Mouse (Mus musculus) adipocyte (in vitro differentiated cells): ENCODE measurements at regions not wholly inside any gene's neighbourhood (a gene's known extent, or its start where the extent isn't known, plus 50 kb on each side); places are given as distances from the start of the nearest gene placed in this dataset.

Experiments
- DNase-seq: peaks from one replicate; pipeline ENCODE4 v3.0.0-alpha.2; 2016; ENCODE audit warnings: low spot score

GRCm38 (mm10) chr13:56350705-56351400, 54.5 kb upstream of the Cxcl14 start:
- DNase-seq = peak; percentile 11

GRCm38 (mm10) chr13:56351401-56351735, 55.0 kb upstream of the Cxcl14 start:
- no peak for DNase-seq

GRCm38 (mm10) chr13:56352436-56352835, 56.1 kb upstream of the Cxcl14 start:
- no peak for DNase-seq

- no peak for DNase-seq
These were observed 56.7 kb upstream of the Cxcl14 start for GRCm38 (mm10) chr13:56352839-56353605.

- no peak for DNase-seq
These were observed 57.6 kb upstream of the Cxcl14 start for GRCm38 (mm10) chr13:56353921-56354320.

GRCm38 (mm10) chr13:56354630-56355029, 58.3 kb upstream of the Cxcl14 start:
- no peak for DNase-seq

- no peak for DNase-seq
These were observed 60.6 kb upstream of the Cxcl14 start for GRCm38 (mm10) chr13:56356999-56357398.

- DNase-seq = no peak
These were observed 61.6 kb upstream of the Cxcl14 start for GRCm38 (mm10) chr13:56357955-56358354.

- DNase-seq = no peak
These were observed 62.5 kb upstream of the Cxcl14 start for GRCm38 (mm10) chr13:56358827-56359226.

- no peak for DNase-seq
These were observed 63.2 kb upstream of the Cxcl14 start for GRCm38 (mm10) chr13:56359554-56359953.

- DNase-seq = no peak
These were observed 64.5 kb upstream of the Cxcl14 start for GRCm38 (mm10) chr13:56360803-56361202.

- DNase-seq = no peak
These were observed 64.2 kb upstream of the Gm3045 start for GRCm38 (mm10) chr13:56362238-56362637.

- DNase-seq = no peak
These were observed 63.7 kb upstream of the Gm3045 start for GRCm38 (mm10) chr13:56362646-56363045.

GRCm38 (mm10) chr13:56369600-56369999, 56.8 kb upstream of the Gm3045 start:
- no peak for DNase-seq

GRCm38 (mm10) chr13:56371374-56371773, 55.0 kb upstream of the Gm3045 start:
- no peak for DNase-seq

- no peak for DNase-seq
These were observed 54.2 kb upstream of the Gm3045 start for GRCm38 (mm10) chr13:56372003-56372725.

- no peak for DNase-seq
These were observed 53.7 kb upstream of the Gm3045 start for GRCm38 (mm10) chr13:56372727-56373126.
